Mouse (Mus musculus) gastrocnemius, postnatal 25 days (tissue): ENCODE data around the gene 1700122O11Rik. TPM values are rescaled to one million over a fixed set of nuclear protein-coding genes. Genes with fewer than 3 reads are reported as not detected.
A peak's percentile ranks its signal among the peaks of the same experiment; 100 is the strongest.

Source experiments
- DNase-seq: peaks from one replicate; pipeline ENCODE4 v3.0.0; 2022
- long read RNA-seq, 2 experiments: library from polyadenylated mRNA; stranded (forward); transcript quantifications; one replicate each; pipeline ENCODE4 v2.0.0; 2021
- total RNA-seq, 2 experiments: library from RNA; stranded (reverse); gene quantifications; 1 replicate in 1 of 2; 2 replicates in 1 of 2; pipeline ENCODE4 v1.2.3; 2021

The 1700122O11Rik gene
- not detected for total RNA-seq
- long read RNA-seq, experiment 1, result 0 reads
- long read RNA-seq, experiment 2, result 0 reads

- DNase-seq, result no peak
Observed at GRCm38 (mm10) chr17:48038193-48038592, at the start of gene 1700122O11Rik. Gene 1700122O11Rik (minus strand): TSS chr17:48038293.

DNA sequence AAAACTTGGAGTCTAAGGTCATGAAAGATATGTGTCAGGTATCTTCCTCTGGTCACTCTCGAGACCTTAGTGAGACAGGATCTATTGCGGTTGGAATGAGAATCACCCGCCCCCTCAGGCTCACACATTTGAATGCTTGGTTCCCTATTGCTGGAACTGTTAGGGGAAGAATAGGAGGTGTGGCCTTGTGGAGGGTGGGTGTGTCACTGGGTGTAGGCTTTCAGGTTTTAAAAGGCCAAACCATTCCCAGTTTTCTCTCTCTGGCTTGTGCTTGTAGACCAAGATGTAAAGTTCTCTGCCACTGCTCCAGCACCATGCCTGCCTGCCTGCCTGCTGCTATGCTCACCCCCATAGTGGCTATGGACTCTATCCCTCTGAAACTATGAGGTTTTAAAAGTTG, 42.5 kb upstream of the 1700122O11Rik start:
- DNase-seq, result no peak

GRCm38 (mm10) chr17:48067729-48068128, 29.6 kb upstream of the 1700122O11Rik start:
- no peak for DNase-seq

DNA sequence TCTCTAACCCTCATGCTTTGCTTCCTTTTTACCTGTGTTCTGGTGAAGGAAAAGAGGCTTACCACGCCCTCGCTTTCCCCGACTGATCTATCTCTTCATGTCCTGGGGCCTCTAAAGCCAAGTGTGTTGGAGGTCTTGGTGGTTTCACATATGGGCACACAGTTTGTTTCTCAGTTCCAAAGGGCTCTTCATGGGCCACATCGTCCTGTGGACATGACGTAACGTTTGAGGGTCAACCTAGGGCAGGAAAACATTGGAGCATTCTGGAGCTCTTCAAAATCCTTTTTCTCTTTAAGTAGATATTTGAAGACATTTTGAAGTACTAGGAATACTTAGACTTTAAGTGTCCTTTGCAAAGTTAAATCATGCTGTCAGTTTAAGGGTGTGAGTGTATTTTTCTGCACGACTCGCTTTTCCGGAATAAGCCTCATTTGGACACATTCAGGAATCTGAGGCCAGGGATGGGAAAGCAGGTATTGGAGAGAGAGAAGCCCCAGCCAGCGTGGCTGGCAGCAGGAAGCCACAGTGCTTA, 29.1 kb upstream of the 1700122O11Rik start:
- no peak for DNase-seq

GRCm38 (mm10) chr17:48065081-48065501, 27.0 kb upstream of the 1700122O11Rik start:
- no peak for DNase-seq

DNA sequence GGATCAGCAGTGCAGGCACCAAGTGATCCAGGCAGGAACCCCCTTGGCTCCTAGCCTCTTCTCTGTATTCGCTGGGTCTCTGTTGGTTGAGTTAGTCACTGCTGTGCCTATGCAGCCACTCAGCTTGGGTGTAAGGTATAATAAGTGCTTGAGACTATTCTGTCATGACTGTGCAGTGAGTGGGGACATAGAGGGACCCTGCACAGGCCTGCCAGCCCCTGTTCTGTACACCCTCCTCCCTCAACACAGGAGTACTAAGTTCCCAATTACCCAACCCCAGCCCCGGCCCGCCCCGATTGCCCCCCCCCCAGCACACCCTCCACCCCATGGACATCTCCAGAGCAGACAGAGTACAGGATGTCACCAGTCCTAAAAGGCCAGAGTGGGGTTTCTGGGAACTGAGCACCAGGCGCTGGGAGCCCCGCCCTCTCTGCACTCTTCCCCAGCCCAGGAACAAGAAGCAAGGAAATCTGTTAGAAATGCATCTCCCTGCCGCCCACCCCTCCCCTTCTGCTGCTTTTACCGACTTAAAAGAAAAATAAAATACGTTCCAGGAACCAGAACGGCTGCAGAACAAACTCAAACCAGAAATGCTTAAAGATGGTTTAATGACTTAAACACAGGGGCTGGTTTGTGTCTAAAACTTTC, 26.2 kb upstream of the 1700122O11Rik start:
- no peak for DNase-seq

- peak; percentile 39 for DNase-seq
Observed at GRCm38 (mm10) chr17:48057382-48057781, 19.3 kb upstream of the 1700122O11Rik start.

DNA sequence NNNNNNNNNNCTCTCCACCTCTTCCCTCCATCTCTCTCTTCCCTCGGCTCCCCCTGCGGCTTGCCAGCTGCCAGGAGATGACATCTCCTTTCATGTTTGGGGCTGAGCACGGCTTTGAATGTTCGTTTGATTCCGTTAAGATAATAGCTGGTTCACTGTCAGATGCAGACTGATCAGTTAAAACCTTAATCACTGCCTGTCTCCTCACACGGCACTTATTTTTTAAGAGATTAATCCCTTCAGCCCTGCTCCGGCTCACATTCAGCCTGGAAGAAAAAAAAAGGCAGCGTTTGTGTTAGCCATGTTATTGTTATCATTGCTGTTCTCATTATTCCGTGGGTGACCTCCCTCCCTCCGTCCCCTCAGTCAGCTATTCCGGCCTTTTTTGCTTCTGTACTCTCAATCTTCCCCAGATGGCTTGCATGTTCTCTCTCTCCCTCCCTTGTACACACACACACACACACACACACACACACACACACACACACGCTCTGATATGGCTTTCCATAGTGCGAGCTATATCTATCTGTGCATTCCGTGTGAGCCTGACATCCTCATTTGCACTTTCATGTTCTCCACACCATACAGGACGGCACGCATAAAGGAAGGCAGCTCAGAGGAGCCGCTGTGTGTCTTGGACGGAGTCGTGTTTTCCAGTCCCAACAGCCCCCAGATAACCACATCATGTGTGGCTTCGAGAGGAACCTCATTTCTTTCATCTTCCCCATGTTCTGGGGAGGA, 17.2 kb upstream of the 1700122O11Rik start:
- no peak for DNase-seq

GRCm38 (mm10) chr17:48053646-48054045, 15.6 kb upstream of the 1700122O11Rik start:
- no peak for DNase-seq

DNA sequence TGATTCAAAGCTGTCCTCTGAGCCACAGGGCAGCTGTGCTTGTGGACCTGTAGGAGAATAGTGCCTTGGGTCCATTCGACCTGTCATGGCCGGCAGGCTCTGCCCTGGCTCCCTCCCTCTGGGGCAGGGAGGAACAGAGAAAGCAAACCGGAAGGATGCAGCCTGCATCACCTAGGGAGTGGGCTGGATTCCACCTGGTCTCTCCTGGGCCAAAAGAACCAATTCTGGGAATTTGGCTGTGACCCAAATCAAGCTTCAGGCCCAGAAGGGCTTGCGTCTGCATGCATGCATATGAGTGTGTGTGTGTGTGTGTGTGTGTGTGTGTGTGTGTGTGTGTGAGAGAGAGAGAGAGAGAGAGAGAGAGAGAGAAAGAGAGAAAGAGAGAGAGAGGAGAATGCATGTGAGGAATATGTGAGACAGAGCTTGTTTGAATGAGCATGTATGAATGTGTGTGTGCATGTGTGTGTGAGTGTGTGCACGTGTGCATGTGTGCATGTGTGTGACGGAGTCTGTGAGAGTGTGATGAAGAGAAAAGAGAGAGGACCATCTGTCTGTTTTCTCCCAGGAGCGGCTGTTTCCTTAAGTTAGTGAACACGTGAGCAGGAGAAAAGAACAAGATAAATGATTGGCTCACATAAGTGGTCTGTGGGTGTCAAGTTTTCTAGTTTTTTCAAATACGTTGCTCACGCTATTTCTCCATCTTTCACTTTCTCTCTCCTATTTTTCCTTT, 14.4 kb upstream of the 1700122O11Rik start:
- no peak for DNase-seq

DNA sequence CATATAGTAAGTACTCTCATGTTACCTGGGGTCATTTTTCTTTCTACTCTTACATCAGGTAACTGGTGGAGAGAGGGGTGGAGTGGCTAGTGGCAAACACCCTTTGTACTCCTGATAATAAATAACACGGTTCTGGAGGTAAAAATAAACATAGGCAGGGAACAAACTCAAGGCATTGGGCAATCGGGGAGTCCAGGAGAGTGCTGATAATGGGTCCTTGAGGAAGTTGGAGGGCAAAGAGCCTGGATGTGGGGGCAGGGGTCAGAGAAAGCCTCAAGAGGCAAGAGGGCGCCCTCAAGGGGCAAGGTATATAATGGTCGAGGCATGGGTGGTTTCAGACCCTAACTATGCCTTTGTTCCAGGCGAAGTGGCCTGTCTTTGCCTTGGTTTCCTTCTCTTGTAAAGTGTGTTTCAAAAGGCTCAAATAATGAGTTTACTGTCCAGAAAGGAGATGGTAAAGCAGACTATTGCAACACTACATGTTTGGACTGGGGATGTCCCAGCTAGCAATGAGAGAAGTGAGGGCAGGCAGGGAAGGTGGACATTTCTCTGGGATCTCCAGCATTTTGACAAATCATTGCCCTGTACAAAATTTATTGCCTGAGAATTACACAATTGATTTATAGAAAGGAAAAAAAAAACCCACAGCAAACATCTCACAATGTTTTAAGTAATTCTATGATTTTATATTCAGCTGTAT, 13.7 kb upstream of the 1700122O11Rik start:
- no peak for DNase-seq

- DNase-seq, result no peak
Observed at GRCm38 (mm10) chr17:48045631-48046030, 7.5 kb upstream of the 1700122O11Rik start.

- no peak for DNase-seq
Observed at GRCm38 (mm10) chr17:48043154-48043880, 5.2 kb upstream of the 1700122O11Rik start.

- DNase-seq, result peak; percentile 41
Observed at GRCm38 (mm10) chr17:48041351-48042287, 3.5 kb upstream of the 1700122O11Rik start.

- DNase-seq, result peak; percentile 58
Observed at GRCm38 (mm10) chr17:48039232-48039866, 1.3 kb upstream of the 1700122O11Rik start.

GRCm38 (mm10) chr17:48036921-48037320, 1.2 kb downstream of the 1700122O11Rik start:
- DNase-seq, result no peak

DNA sequence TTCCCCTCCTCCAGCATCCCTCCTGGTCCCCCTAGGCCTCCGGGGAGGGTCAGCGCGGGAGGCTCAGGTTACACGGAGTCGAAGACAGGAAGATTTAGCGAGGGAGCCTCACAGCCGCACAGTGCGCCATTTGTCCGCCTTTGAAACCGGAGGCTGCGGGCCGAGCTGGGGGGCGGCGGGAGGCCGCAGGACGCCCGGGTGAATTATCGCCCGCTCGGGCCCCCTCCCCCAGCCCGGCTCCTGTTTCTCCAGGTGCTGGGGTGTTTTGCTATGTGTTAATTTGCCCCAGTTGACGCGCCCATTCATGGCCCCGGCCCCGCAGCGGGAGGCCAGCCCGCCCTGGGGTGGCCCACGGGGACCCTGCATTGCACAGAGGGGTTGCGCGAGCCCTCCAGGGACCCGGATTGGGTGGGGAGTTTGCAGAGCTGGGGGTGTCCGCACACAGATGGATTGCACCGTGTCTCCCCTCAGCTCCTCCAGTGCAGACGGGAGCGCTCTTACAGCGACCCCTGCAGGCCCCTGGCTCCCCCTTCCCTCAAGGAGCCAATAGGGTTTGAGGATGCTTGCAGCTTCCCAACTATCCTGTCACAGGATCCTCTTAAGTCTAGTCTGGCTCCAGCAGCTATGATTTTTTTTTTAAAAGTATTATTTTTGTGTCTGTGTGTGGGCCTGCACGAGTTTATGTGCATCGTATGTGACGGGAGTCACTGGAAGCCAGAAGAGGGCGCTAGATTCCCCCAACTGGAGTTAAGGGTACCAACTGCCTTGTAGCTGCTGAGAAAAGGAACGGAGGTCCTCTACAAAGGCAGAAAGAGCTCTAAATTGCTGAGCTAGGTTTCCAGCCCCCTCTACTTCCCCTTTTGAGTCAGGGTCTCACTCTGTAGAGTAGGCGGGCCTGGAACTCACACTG, 6.3 kb downstream of the 1700122O11Rik start:
- peak; percentile 26 for DNase-seq

DNA sequence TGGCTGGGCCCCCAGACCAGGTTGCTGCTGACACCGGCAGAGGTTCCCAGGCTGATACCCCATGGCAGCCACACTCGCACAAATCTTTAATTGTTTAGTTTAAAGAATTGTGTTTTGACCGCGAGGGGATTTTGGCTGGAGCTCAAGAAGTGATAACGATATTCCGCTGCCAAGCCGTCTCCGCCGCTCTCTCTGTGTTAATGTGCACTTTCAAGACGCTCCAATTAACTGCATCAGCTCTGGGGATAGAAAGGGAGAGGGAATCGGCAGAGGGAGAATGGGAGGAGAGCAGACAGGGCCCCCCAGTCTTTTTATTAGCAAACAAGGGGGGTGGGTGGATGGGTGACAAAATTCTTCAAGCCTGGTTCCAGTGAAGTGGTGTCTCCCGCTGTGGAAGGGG, 8.9 kb downstream of the 1700122O11Rik start:
- DNase-seq, result no peak

DNA sequence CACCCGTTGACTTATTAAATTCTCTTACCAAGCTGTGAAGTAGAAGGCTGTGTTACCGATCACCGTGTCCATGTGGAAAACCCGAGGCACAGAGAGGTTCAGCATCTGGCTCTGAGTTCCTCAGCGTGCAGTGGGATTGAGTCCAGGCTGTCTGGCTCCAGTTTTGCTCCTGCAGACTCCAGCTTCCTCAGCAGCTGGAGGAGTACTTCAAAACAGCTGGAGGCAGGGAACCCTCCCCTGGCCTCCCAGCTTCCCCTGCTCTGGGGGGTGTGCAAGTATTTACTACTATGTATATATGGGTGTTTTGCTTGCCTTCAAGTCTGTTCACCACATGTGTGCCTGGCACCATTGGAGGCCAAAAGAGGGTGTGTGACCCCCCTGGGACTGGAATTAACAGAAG, 9.8 kb downstream of the 1700122O11Rik start:
- no peak for DNase-seq
